Mouse (Mus musculus) spleen, postnatal 14 days (tissue): ENCODE measurements around the gene Bphl.
"Not testable (repeated sequence)": the region's sequence is repeated elsewhere in the genome, so short reads cannot be mapped to it uniquely, and the experiment has no call there.

Source experiments
- DNase-seq, 2 experiments: peaks; one replicate each; pipeline ENCODE4 v3.0.0; 2021 to 2022; ENCODE audit warnings: low spot score in 2 of 2

The Bphl gene

DNA sequence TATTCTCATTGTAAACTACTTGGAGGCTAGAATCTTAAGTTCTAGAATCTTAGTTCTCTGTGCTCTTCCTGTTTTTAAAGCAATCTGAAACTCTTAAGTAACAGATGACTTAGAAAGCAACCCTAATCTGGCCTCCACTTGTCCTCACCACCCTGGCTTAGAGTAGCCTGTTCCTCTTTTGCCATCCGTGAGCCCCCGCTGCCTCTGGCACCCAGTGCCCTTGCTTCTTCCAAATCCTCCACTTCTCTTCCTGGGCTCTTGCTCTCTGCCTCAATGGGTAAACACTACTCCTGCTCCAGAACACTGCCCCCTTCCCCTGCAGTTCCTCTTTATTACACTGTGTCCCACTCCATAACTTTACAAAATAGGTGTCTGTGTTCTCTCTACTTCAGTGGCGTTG is 14.3 kb downstream of the Bphl start:
- no peak for DNase-seq

GRCm38 (mm10) chr13:34053673-34054282 is 16.4 kb downstream of the Bphl start:
- DNase-seq, result no peak

DNA sequence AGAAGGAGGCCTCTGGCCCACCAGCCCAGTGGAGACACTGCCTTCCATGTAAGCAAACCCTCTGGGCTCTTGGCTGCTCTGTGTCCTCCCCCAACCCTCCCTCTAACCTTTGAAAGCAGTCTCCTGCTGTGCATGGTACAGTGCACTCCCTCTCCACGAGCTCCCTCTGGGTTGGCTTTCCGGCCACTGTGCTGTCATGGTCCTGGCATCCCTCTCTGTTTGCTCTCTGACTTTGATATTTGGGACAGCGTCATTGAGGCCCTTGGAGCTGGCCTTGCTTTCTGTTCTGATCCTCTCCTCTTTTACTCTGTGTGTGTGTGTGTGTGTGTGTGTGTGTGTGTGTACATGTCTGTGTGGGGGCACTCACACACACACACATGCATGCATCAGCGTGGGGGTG is 17.0 kb downstream of the Bphl start:
- DNase-seq, result no peak

DNA sequence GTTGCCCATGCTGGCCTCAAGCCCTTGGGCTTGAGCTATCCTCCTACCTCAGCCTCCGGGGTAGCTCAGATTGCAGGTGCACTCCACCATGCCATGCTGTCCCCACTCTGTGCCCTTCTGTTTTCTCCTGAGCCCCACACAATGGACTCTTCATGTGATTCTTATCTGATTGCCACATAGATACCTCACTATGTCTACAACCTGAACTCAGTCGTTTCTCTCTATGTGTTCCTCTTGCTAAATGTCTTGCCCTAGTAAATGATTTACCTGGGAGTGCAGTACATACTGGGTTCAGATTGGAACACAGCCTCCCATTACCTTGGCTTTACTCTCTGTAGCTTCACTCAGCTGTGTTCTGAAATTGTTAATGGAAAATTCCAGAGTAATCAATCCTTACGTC is 17.6 kb downstream of the Bphl start:
- DNase-seq, result no peak

DNA sequence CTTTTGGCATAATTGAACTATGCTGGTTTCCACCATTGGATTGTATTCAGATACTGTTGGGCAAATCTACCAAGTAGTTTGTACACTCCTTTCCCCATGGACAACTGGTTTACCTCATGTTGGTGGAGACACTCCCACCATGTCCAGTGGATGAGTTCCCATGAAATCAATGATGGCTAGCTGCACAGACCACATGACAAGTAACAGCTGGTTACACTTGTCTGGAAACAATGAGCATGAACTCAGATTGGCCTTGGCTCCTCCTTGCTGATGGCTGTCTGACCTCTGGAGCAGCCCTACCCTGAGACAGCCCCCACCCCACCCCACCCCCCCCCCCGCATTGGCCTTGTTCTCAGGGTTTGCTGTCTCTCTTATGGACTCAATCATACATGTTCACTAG is 19.9 kb downstream of the Bphl start:
- DNase-seq, result no peak

DNA sequence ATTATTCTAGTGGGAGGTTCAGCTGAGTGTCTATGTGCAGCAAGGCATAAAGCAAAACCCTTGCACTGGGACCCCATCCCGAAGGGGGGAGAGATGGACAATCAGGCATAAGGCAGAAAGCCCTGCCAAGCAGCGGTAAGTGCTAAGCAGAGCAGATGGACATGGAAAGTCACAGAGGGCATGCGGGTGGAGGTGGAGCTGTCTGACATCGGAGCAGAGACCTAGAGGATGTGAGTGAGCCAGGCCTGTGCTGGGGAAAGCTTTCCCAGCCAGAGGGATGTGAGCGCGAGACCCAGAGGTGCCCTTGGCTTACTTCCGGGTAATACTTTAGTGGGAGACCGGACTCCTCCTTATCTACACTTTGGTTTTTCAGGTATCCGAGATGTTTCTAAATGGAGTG is 22.7 kb downstream of the Bphl start:
- DNase-seq, result no peak

DNA sequence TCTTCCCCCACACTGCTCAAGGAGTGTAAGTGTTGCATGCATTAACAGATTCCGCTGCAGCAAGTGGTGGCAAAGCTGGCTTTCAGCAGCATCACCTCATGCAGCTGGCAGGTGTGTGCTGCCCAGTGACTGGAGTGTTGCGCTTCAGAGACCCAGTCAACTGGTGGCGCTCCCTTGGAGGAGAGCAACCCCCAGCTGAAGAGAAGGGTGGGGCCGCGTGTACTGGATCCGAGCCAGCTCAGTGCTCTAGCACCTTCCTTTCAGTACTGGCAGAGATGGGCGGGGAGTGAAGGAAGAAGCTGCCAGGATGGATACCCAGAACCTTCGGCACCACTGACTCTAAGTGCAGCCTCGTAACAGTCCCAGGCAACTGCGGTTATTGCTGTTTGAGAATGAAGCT is 25.1 kb downstream of the Bphl start:
- DNase-seq, result no peak

GRCm38 (mm10) chr13:34066351-34066750 is 29.0 kb downstream of the Bphl start:
- no peak for DNase-seq

DNA sequence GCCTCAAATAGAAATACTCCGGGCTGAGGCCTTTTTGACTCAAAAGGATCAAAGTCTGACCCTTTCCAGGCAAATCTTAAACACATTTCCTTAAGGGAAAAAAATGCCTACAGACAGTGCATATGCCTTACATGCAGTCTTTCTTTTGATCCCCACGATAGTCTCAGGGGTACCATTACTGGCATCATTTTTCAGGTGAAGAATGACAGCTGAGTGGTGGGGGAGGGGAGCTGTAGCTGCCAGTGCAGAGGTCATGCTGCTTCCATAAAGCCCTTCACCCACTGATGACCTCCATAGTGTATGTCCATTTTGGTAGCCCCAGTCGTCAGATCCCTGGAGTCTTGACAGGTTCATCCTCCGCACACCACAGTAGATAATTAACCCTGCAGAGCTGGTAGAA is 32.9 kb downstream of the Bphl start:
- no peak for DNase-seq

GRCm38 (mm10) chr13:34071836-34072235 is 34.4 kb downstream of the Bphl start:
- DNase-seq, result no peak

DNA sequence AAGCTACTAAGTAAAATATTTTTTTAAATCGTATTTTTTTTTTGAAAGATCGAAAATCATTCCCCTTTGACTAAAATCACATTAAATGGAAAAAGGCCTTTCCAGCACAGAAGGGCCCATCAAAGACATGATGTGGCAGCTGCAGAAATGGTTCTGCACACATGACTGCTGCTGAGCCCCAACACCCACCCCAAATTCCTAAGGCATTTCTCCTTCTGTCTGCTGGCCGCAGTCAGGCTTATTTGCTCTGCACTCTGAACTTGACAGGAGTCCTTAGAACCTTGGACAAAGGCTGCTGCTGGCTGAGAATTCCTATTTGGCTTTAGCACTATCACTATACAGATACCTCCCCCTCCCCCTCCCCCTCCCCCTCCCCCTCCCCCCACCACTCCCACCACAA is 35.5 kb downstream of the Bphl start:
- DNase-seq, result no peak

- DNase-seq, result not testable (repeated sequence)
Observed at GRCm38 (mm10) chr13:34074441-34074840, 37.0 kb downstream of the Bphl start.

DNA sequence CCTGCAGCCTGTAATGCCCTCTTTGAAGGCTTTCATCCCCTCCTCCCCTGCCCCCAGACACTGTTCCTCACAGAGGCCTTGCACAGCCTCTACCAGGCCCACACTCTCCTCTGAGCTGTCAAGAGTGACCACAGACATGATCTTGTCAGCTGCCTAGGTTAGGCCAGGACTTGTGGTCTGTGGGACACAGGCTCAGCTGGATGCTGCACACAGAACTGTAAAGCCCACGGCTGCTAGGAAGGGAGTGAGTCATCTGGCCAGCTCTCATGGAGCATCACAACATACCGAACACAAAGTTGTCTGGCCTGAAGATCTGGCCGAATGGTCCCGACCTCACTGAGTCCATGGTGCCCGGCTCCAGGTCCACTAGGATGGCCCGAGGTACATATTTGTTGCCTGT is 38.5 kb downstream of the Bphl start:
- DNase-seq, result not testable (repeated sequence)

DNA sequence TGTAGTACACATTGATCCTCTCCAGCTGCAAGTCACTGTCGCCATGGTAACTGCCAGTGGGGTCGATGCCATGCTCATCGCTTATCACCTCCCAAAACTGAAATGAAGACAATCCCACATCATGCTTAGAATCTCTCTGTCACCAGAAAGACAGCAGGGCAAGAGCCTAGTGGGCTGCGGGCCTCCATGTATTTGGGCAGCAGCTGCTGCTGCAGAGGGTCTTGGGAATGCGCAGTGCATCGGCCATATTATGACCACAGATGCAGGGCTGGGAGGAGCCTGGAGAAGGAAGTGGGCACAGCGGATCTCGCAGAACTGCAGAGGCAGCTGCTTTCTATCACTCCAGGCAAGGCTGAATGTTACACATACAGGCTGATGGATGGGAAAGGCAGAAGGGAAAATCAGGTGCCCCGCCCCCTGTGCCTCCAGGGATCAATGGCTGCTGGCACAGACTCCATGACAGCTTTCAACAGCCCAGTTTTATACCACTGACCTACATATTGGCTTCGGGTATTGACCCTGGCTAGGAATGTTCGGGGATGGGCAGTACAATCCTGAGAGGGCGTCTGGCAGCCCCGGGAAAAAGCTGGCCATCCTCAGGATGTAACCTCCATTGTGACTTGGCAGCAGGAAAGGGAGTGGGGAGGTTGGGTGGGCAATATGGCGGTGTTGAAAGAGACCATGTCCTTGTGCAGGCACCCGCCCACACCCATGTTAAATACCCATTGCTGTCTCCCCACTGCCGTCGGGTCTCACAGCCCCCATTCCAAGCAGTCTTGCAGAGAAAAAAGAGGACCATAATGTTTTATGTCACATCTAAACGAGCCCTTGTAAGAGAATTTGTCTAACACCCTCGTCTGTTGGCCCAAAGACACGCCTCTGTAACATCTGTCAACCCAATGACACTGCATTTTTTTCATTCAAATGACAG is 39.4 kb downstream of the Bphl start:
- no peak for DNase-seq

- DNase-seq, result peak; percentile 84 to 91
Observed at GRCm38 (mm10) chr13:34077492-34078271, 40.3 kb downstream of the Bphl start, which contains the start of gene Tubb2a. Gene Tubb2a, minus strand, starts transcription at chr13:34078007.

GRCm38 (mm10) chr13:34078500-34079280 is 41.3 kb downstream of the Bphl start:
- DNase-seq, result no peak

- no peak for DNase-seq
Observed at GRCm38 (mm10) chr13:34079801-34080200, 42.4 kb downstream of the Bphl start.

- no peak for DNase-seq
Observed at GRCm38 (mm10) chr13:34081926-34082325, 44.5 kb downstream of the Bphl start.

- no peak for DNase-seq
Observed at GRCm38 (mm10) chr13:34084026-34084750, 46.8 kb downstream of the Bphl start.

- no peak for DNase-seq
Observed at GRCm38 (mm10) chr13:34087052-34087812, 49.8 kb downstream of the Bphl start.
